Mouse (Mus musculus) embryonic fibroblast, embryonic 13.5 days (primary cell): ENCODE data around the gene Rabgap1l. TPM values are rescaled to one million over a fixed set of nuclear protein-coding genes. Genes with fewer than 3 reads are reported as not detected.
"Not testable (repeated sequence)": the region's sequence is repeated elsewhere in the genome, so short reads cannot be mapped to it uniquely, and the experiment has no call there.

Experiments used
- H3K27ac ChIP-seq: 2 replicates; pipeline ENCODE4 v1.5.1; 2012; ENCODE audit warnings: low read length, control low read depth, inconsistent platforms; ENCODE audit not compliant: insufficient read depth
- H3K4me1 ChIP-seq: 2 replicates; pipeline ENCODE4 v1.6.1; 2011; ENCODE audit warnings: low read length; ENCODE audit not compliant: control insufficient read depth, insufficient read depth
- H3K4me3 ChIP-seq: 2 replicates; pipeline ENCODE4 v1.5.1; 2011; ENCODE audit warnings: mild to moderate bottlenecking, control low read depth, low read length; ENCODE audit not compliant: insufficient read depth
- CTCF ChIP-seq: IDR thresholded peaks from 2 replicates; pipeline ENCODE4 v1.5.1; 2011; ENCODE audit warnings: mild to moderate bottlenecking, control low read depth, low read length, moderate library complexity, borderline replicate concordance; ENCODE audit not compliant: insufficient read depth
- POLR2A ChIP-seq: IDR thresholded peaks from 2 replicates; pipeline ENCODE4 v1.6.1; 2011; ENCODE audit warnings: low read depth, mild to moderate bottlenecking, control low read depth, low read length, moderate library complexity
- polyA plus RNA-seq: library from polyadenylated mRNA; stranded (reverse); fragments of >200 nt; gene quantifications from 2 replicates; pipeline ENCODE4 v1.2.4, GENCODE M21; 2011; ENCODE audit warnings: low read depth; ENCODE audit not compliant: missing spikeins, insufficient read length

Rabgap1l gene
- polyA plus RNA-seq, 1 experiment: 43.2 TPM

- Histone ChIP-seq H3K4me1 (no peaks in the 10 kb centered on the region), H3K4me3 (no peak overlapping the region), H3K27ac (no peak overlapping the region)
- TF ChIP-seq CTCF (no peak), POLR2A (no peak)
Measured at GRCm38 (mm10) chr1:160681398-160682050, 111.5 kb downstream of the Rabgap1l start.

- Histone ChIP-seq H3K4me3 (no peak overlapping the region), H3K27ac (no peak overlapping the region), H3K4me1 (no peaks in the 10 kb centered on the region)
- TF ChIP-seq POLR2A (no peak), CTCF (no peak)
Measured at GRCm38 (mm10) chr1:160674763-160675162, 118.2 kb downstream of the Rabgap1l start.

DNA sequence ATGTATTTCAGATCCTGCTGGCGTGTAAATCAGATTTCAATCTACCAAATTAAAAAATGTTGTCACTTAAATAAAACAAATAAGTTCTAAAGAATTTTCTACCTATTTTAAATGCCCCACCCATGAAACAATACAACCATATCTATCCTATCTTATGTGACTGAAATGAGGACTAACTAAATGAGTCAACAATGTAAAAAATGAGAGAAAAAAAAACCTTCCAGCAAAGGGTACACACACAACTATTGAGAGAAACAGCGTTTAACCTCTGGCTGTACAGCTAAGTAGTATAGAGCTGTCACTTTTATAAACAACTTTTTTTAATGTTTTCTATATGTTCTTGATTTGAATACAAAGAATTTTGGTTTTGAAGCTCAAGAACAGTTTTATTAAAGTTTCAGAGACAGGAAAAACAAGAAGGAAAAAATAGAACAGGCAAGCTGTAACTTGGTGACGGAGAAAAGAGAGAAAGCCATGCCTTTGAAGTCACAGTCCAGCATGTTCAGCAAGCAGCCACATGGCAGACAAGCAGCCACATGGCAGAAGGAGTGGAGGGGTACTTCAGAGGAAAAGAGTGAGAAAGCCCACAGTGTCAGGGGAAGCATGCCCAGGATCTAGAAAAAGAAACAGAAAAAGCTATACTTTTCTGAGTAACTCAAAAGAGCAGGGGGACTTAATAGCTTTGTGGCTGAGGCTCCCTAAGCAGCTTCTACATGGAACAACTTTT lies 120.8 kb downstream of the Rabgap1l start:
- no peak overlapping the region for H3K4me3 ChIP-seq

DNA sequence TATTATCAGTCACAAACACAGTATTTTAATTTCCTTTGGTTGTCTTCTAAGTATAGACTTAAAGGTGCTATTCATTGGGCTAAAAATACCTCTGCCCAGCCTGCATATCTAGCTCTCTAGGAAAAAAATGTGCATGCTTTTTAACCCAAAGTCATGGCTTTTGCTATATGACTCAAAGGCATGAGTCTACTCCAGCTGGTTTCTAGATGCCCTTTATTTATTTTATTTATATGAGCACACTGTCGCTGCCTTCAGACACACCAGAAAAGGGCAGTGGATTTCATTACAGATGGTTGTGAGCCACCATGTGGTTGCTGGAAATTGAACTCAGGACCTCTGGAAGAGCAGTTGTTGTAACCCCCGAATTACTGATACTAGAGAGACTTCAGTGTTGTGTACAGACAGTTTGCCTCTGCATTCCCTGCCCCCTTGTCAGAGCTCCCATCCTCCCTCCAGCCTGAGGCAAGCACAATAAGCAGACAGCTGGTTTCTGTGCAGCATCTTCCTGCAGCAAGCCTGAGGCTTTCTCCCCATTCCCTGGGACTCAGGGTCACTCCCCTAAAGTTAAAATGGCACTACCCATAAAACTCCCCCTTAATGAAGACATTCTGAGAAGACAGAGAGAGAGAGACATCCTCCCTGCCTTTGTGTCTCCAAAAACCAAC lies 137.1 kb downstream of the Rabgap1l start:
- no peak overlapping the region for H3K27ac ChIP-seq
- TF ChIP-seq POLR2A (no peak), CTCF (no peak)
- H3K4me3 ChIP-seq: no peak overlapping the region
- no peaks in the 10 kb centered on the region for H3K4me1 ChIP-seq

More for the DNA sequence above, 120.8 kb downstream of the Rabgap1l start:
- TF ChIP-seq CTCF (no peak), POLR2A (no peak)
- Histone ChIP-seq H3K27ac (no peak overlapping the region), H3K4me1 (no peaks in the 10 kb centered on the region)

- TF ChIP-seq POLR2A (no peak), CTCF (no peak)
- Histone ChIP-seq H3K4me1 (no peaks in the 10 kb centered on the region), H3K4me3 (no peak overlapping the region), H3K27ac (no peak overlapping the region)
Measured at GRCm38 (mm10) chr1:160651691-160652090, 141.3 kb downstream of the Rabgap1l start.

- TF ChIP-seq CTCF: no peak
- TF ChIP-seq POLR2A: no peak
- no peak overlapping the region for H3K4me3 ChIP-seq
- no peaks in the 10 kb centered on the region for H3K4me1 ChIP-seq
- no peak overlapping the region for H3K27ac ChIP-seq
Measured at GRCm38 (mm10) chr1:160645416-160645815, 147.6 kb downstream of the Rabgap1l start.

DNA sequence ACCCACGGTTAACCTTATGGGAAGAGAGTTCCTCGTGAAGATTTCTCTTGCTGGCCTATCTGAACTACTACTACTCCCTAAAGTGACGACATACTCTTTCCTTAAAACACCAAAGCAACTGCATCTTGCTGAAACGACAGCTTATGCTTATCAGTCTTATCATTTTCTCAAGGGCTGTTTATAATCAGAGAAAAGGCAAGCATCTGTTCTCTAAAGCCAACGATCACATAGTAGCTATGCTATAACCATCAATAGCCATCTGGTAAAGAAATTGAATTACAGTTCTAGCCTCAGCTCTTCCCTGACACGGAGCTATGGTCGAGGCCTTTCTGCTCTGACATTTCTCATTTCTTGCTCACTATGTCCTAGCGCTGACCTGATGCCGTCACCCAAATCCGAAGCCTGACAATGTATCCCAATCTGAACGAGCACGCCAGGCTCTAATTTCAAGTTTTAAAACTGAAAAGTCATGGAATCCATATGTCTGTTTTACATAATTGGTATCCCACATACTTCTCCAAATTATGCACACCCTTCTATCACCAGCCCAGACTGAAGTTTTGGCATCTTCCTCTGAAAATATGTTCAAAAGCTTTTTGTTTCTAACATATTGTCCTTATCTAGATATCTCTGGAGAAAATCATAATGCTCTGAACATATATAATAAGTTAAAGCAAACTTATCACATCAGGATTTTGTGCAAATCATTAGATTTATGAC lies 164.6 kb downstream of the Rabgap1l start:
- Histone ChIP-seq H3K4me3 (no peak overlapping the region), H3K4me1 (peaks cover 2% of the 10 kb centered on the region), H3K27ac (no peak overlapping the region)
- TF ChIP-seq CTCF (no peak), POLR2A (no peak)

- not testable (repeated sequence) for H3K4me3 ChIP-seq, H3K27ac ChIP-seq
Measured at GRCm38 (mm10) chr1:160624354-160625120, 168.5 kb downstream of the Rabgap1l start.

DNA sequence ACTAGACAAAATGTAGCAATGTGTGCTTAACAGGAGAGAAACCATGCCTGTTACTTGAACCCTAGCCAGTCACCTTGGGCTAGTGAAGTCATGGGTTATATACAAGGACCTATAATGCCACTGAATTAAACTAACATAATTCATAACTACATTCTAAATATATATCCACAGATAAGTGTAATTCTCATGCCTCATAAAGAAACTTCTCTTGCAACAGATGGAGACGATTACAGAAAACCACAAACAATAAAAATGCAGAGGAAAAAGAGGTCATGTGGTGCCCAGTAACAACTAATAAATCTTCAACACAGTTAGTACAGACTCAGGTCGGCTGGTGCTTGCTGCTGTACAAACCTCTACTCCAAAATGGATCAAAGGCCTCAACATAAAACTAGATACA lies 174.8 kb downstream of the Rabgap1l start:
- 0 out of 2 replicates have a peak overlapping the region, but pooled peaks have one; percentile 6 for H3K27ac ChIP-seq
- H3K4me1 ChIP-seq: no peaks in the 10 kb centered on the region
- H3K4me3 ChIP-seq: no peak overlapping the region
- TF ChIP-seq POLR2A: no peak
- no peak for TF ChIP-seq CTCF

More at GRCm38 (mm10) chr1:160624354-160625120, 168.5 kb downstream of the Rabgap1l start:
- not testable (repeated sequence) for H3K4me1 ChIP-seq

DNA sequence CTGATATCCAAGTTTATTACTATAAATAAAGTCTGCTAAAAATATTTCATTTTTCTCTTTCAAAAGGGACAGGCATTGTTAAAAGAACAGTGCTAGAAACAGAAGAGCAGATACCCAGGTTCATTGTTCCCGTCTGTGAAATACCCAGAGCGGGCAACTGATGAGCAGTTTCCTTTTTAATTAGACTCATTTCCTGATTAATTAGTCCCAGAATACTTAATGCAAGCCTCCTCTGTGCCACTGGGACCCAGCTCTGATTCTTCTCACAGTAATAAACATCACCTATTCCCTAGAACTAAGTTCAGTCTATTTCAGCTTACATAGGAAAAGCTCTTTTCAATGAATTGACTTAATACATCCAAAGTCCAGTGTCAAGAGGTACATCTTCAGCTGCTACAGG lies 186.6 kb downstream of the Rabgap1l start:
- Histone ChIP-seq H3K4me1 (no peaks in the 10 kb centered on the region), H3K4me3 (no peak overlapping the region), H3K27ac (no peak overlapping the region)
- no peak for TF ChIP-seq POLR2A
- no peak for TF ChIP-seq CTCF

DNA sequence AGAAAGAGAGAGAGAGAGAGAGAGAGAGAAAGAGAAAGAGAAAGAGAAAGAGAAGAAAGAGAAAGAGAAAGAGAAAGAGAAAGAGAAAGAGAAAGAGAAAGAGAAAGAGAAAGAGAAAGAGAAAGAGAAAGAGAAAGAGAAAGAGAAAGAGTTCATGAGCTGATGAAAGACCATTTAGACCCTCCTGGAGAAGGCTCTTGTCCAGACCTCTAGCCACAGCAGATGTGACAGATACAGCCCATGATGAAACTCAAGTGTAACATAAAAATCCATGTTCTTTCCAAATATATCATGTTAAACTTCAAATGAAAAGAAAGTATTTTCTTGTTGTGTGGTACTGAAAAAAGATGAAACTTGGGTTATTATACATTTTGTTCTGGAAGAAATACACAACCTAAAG lies 189.7 kb downstream of the Rabgap1l start:
- H3K4me1 ChIP-seq, H3K4me3 ChIP-seq, H3K27ac ChIP-seq: not testable (repeated sequence)
